Mouse (Mus musculus) kidney, postnatal 36 days (tissue): ENCODE results near the gene Nt5m.

ENCODE experiments used
- DNase-seq, 2 experiments: peaks; one replicate each; pipeline ENCODE4 v3.0.0; 2021 to 2022; ENCODE audit warnings: mixed read lengths in 2 of 2

Gene Nt5m

DNA sequence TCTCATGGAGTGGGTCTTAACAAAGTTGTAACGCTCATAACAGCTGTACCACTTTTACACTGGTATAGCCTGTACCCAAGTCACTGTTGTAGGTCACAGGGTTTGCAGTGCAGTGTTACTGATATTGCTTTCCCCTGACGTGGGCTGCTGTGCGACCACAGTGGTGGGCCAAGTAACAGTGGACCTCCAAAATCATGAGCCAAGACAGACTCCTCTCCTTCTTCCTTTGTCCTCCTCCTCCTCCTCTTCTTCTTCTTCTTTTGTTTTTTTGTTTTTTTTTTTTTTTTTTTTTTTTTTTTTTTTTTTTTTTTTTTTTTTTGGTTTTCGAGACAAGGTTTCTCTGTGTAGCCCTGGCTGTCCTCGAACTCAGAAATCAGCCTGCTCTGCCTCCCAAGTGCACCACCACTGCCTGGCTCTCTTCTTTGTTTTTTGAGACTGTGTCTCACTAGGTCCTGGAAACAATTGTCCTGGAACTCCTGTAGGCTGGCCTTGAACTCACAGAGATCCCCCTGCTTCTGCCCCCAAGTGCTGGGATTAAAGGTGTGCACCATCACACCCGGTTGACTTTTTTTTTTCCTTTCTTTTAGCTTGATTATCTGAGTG lies 67.4 kb downstream of the Nt5m start:
- DNase-seq, result no peak

DNA sequence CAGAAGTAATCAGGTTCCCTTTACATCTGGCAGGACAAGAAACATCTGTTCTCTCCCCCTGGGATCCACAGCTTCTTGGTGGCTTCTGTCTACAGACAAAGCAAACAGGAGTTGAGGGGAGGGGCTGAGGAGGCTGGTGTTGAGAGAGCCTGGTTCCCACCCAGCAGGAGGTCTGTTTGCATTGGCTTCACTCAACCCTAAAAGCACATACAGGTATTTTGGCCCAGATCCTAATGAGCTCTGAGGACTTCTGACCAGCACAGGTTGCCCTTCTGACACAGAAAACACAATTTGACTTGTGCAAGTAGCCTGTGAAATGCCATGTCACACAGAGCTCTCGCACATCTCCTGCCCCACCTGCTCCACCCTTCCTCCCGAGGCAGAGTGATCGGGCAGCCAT lies 69.2 kb downstream of the Nt5m start:
- peak; percentile 55 to 82 for DNase-seq

DNA sequence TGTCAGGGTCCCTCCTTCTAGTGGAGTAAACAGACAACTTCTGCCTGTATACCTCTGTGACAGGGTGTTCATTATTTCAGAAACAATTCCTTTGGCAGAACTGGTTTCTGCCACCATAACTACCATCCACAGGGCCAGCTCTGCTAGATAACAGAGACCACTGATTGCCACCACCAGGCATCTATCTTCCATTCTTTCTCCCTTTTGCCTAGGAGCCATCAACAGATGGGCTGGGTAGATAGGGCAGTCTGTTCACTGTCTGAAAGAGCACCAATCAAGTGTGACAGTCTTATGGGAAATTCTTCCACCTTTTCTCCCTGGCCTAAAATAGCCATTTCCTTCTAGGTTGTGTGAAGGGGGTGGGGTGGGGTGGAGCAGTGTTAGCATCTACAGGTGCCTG lies 71.3 kb downstream of the Nt5m start:
- peak in 1 of 2 experiments; percentile 28 for DNase-seq

DNA sequence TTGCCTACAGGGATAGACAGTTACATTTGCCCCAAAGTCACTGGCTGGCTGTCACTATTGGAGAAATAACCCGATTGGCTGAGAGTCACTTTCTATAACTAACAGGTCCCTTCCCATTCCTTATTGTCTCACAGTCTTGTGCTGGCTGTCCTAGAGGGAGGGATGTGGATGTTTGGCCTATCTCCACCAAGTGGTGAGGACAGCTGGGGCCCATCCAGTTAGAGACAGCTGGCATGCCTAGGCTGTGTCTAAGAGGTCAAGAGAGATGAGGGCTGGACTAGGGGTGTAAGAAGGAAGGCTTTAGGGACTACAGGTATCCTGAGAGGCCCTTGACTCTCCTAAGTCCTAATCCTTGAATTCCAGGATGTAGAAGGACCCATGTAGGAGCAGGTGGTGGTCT lies 72.3 kb downstream of the Nt5m start:
- DNase-seq, result no peak

DNA sequence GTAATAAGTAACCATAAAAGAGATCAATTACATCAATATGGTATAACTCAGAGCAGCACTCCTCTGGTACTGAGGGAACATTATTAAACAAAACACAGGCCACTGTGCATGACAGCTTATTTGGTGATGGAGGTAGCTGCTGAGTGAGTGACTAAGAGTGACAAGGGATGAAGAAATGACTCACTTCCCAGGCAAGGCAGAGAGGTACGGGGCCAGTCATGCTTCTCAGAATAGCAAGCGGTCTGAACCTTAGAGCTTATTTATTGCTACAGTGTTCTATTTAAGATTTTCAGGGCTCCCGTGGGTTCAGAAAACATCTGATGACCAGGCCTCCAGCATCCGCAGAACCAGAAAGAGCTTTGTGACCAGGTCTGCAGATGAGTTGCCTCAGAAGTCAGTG lies 74.5 kb downstream of the Nt5m start:
- no peak for DNase-seq

DNA sequence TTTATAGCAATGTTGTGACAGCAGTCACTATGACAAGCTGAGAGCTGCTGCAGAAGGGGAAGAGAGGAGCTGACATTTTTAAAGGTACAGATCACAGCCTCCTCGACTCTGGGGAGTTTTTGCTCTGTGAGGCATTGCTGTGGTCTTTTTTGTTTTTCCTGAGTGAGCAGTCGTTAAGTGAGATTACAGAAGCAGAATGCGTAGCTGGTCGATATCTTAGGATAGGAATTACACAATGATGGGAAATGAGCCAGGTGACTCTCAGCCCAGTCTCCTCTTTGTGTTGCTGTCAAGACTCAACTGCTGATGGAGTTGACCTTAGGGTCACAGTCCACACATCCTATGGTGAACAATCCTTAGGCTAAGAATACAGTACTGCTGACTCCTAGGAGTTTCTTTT lies 78.8 kb downstream of the Nt5m start:
- DNase-seq, result peak; percentile 48 to 80

DNA sequence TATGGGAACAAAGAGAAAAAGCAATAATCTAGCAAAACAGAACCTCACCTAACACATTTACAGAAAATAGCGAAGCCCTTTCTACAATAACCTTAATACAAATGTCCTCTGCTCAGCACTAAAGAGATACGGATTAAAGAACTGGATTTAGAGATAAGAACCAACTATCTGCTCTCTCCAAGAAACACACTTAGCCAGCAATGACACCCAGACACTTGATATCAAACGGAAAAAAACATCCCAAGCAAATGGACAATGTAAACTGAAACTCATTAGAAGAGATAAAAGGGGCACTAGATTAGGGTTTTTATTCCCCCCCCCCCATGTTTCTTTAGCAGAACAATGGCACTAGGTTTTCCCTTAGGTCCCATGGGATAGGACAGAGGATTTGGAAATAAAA lies 80.2 kb downstream of the Nt5m start:
- no peak for DNase-seq

DNA sequence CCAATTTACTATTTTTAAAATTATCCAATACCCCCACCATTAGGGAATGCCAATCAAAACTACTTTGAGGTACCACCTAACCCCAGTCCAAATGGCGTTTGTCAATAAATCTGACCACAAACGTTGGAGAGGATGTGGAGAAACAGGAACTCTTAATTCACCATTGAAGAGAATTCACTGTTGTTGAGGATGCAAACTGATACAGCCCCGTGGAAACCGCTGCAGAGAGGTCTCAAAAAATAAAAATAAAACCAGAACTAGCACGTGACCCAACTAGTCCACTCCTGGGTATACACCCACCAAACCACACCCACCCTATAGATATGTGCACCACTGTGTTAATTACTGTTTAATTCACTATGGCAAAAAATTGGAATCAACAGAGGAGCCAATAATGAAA lies 81.1 kb downstream of the Nt5m start:
- no peak for DNase-seq

DNA sequence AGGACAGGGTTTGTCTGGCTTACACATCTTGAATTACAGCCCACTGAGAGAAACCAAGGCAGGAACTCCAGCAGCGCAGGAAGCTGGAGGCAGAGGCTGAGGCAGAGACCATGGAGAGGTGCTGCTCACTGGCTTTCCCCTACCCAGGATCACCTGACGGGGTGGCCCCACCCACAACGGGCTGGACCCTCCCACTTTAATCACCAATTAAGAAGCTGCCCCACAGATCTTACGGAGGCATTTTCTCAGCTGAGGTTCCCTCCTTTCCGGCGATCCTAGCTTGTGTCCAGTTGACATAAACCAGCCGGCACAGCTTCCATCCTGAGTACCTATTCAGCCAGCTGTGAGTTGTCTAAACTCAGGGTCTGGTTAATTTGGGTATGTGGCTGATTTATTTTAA lies 82.0 kb downstream of the Nt5m start:
- peak; percentile 80 to 84 for DNase-seq

DNA sequence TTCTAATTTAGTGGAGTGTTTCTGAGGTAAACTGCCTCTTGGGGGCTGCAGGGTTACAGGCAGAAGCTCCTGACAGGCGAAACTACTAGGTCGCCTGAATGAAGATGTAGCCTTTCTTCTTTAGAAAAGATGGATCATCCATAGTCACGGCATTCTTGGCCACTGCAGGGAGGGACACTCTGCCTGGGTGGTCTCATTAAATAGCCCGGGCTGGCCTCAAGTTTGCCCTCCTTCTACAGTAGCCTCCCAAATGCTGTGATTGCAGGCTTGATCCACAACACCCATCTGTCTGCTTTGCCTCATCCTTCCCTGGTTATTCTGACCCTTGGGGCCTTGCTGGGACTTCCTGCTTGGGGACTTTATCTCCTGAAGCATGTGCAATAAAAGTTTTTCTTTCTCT lies 90.8 kb downstream of the Nt5m start:
- no peak for DNase-seq
